Mouse (Mus musculus) embryonic stem cell, embryonic (primary cell): ENCODE results near the gene Tet1.

Source experiments
- CTCF ChIA-PET, 4 experiments: fragments of 300-600 bp in 2 of 4; fragments of 350-600 bp in 2 of 4; sonication (Branson Sonifier 250); formaldehyde crosslinking; loops; one replicate each; lab custom pipeline; 2022; ENCODE audit warnings: inconsistent platforms in 2 of 4; lab: Charles Lee
- POLR2A ChIA-PET, 4 experiments: fragments of 300-600 bp in 2 of 4; fragments of 350-600 bp in 2 of 4; sonication (Branson Sonifier 250); formaldehyde crosslinking; loops; one replicate each; lab custom pipeline; 2022; ENCODE audit warnings: antibody characterized with exemption in 4 of 4, inconsistent platforms in 1 of 4; lab: Charles Lee

The Tet1 gene

DNA sequence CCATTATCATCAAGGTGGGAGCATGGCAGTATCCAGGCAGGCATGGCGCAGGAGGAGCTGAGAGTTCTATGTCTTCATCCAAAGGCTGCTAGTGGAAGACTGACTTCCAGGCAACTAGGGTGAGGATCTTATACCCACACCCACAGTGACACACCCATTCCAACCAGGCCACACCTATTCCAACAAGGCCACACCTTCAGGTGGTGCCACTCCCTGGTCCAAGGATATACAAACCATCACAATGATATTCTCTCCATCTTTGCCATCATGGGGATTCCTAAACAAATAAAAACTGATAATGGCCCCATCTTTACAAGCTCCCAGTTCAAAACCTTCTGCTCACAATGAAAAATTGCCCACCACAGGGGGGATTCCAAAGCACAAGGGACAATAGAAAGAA is at the start of gene Tet1:
Tet1 (minus strand) TSS at position 101 of the 400 bp plus-strand sequence.
- ChIA-PET CTCF (interaction anchor here in 3 of 4 experiments (0.6 kb wide), 3 partner anchors 37 to 117 kb away, joined by 3 read pairs; no protein-coding TSS in a partner anchor), POLR2A (interaction anchor here in 2 of 4 experiments (0.7 to 35.0 kb wide), 5 partner anchors 15 to 636 kb away, joined by 3 to 842 read pairs (median 3); no protein-coding TSS in a partner anchor)

DNA sequence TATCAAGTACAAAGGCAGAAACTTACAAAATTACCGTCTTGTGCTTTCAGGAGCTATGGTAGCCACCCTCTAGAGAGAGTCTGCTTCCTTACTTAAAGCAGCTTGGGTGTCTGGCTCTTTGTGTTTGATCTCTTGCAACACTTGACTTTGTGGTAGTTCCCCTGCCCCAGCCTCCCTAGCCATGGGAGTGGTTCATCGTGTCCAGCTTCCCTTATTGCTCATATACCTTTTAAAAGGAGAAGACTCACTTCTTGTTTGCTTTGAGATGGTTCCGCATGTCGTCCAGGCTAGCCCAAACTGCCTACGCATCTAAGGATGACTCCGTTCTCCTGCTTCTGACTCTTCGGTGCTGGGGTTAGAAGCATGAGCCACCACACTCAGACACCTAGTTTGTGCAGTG is 39.8 kb upstream of the Tet1 start:
- POLR2A ChIA-PET: interaction anchor here in 2 of 4 experiments (0.6 to 3.2 kb wide), 8 partner anchors 17 to 65 kb away, joined by 3 to 10 read pairs (median 4); partner anchors contain the start of gene Rufy2 (in 1 of the 2)

DNA sequence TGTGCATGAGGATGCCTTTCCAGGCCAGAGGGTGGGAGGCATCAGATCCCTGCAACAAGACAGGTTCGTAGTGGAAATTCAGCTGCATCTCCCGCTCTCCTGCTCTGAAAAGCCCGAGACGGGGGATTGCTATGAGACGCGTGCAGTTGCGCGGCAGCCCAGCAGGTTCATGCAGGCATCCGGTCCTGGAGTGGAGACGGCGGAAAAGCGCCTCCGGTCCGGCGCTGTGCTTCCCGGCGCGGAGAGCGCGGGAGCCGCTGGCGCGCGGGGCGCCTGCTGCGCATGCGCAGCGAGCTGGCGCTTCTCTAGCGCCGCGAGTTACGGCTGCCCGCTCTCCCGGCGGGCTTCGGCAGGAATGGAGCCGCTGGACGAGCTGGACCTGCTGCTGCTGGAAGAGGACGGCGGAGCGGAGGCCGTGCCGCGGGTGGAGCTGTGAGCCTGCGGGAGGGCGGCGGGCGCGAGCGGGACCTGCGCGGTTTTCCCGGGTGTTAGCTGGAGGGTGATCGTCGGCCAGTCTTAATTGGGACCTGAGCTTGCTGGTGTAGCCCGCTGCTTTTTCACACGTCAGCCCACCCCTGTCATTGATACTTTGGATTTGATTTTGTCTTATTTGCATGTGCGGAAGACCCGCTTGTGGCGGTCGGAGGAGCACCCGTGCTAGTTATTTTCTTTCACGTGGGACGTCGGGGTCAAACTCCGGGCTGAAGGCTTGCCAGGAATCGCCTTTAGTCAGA is 38.1 kb upstream of the Tet1 start, which contains the start of gene Dna2:
Dna2 (plus strand) TSS at position 289 of the 734 bp plus-strand sequence.
- ChIA-PET POLR2A (interaction anchor here (0.5 to 3.2 kb wide), 35 partner anchors 9 to 465 kb away, joined by 3 to 10 read pairs (median 3); partner anchors contain the start of genes Ccar1 (in 1 of the 4), Hnrnph3 (in 1 of the 4), Pbld2 (in 1 of the 4) and Rufy2 (in 1 of the 4)), CTCF (interaction anchor here (0.5 to 1.7 kb wide), 13 partner anchors 12 to 1397 kb away, joined by 3 to 9 read pairs (median 3); partner anchors contain the start of gene Rufy2 (in 3 of the 4))

More for the DNA sequence above, 39.8 kb upstream of the Tet1 start:
- CTCF ChIA-PET: interaction anchor here in 2 of 4 experiments (0.6 to 1.1 kb wide), 4 partner anchors 31 to 48 kb away, joined by 3 to 6 read pairs (median 4); partner anchors contain the start of gene Rufy2 (in 2 of the 2)

DNA sequence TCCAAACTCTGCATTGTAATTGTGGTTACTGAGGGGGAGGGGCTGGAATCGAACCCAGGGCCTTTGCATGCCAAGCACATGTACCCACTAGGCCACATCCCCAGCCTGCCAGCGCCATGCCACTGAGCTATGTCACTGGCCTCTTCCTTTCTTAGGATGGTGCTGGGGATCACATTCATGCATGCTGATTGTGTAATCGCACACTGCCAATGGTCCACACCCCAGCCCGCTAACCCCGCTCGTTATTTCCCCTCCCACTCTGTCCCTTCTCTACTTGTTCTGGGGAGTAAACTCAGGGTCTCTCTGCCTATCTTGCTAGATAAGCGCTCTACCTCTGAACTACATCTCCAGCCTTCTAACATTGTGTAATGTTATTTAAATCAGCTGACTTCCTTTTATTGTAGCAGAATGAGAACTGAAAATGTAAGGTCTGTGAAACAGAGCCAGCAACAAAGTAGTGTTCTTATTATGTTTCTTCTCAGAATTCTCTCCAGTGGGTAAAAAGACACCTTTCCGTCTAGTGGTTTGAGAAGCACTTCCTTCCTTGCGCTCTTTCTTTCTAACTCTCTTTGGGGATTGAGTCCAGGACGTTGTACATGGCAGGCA is 36.3 kb upstream of the Tet1 start:
- ChIA-PET POLR2A (interaction anchor here in 1 of 4 experiments (1.1 kb wide), 1 partner anchor 51 kb away, joined by 3 read pairs; no protein-coding TSS in a partner anchor), CTCF (no interaction called here)

DNA sequence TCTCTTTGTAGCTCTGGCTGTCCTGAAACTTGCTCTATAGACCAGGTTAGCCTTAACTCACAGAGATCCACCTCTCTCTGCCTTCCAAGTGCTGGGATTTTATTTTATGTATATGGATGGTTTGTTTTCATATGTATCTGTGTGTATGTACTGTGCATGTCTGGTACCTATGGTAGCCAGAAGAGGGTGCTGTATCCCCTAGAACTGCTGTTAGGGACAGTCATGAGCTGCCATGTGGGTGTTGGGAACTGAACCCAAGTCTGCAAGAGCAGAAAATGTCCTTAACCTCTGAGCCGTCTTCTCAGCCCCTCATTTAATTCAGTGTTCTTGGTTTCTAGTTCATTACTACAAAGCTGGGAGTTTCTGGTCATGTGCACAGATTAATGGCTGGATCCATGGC is 23.6 kb upstream of the Tet1 start:
- CTCF ChIA-PET: interaction anchor here (0.6 to 1.8 kb wide), 8 partner anchors 10 to 134 kb away, joined by 3 to 5 read pairs (median 4); no protein-coding TSS in a partner anchor
- POLR2A ChIA-PET: interaction anchor here in 3 of 4 experiments (0.6 to 1.7 kb wide), 8 partner anchors 11 to 51 kb away, joined by 3 to 8 read pairs (median 3); partner anchors contain the start of genes Dna2 (in 1 of the 3) and Rufy2 (in 1 of the 3)

- CTCF ChIA-PET: interaction anchor here in 2 of 4 experiments (0.6 to 0.7 kb wide), 2 partner anchors 43 to 274 kb away, joined by 3 read pairs; no protein-coding TSS in a partner anchor
- POLR2A ChIA-PET: interaction anchor here in 1 of 4 experiments (0.8 kb wide), 1 partner anchor 208 kb away, joined by 3 read pairs; no protein-coding TSS in a partner anchor
These were observed 15.4 kb upstream of the Tet1 start for GRCm38 (mm10) chr10:62924096-62924635.

DNA sequence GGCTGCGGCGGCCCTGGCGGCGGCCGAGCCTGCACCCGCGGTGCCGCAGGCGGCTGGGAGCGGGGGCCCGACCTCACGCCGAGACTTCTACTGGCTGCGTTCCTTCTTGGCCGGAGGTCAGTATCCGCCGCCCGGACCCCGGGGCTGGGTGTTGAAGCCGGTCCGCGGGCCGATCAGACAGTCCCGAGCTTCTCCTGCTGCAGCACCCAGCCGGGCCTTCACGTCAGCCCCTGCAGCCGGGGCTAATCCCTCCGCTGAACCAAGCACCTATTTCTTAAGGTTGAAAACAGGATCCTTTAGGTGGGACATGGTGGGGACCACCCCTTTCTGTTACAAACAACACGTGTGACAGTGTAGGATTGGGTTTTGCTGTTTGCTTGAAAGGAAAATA is 12.0 kb upstream of the Tet1 start:
- CTCF ChIA-PET: interaction anchor here in 1 of 4 experiments (0.7 kb wide), 1 partner anchor 10 kb away, joined by 3 read pairs; no protein-coding TSS in a partner anchor
- POLR2A ChIA-PET: interaction anchor here in 3 of 4 experiments (0.6 to 2.1 kb wide), 12 partner anchors 14 to 437 kb away, joined by 3 to 8 read pairs (median 3); partner anchors contain the start of gene Dna2 (in 1 of the 3)

DNA sequence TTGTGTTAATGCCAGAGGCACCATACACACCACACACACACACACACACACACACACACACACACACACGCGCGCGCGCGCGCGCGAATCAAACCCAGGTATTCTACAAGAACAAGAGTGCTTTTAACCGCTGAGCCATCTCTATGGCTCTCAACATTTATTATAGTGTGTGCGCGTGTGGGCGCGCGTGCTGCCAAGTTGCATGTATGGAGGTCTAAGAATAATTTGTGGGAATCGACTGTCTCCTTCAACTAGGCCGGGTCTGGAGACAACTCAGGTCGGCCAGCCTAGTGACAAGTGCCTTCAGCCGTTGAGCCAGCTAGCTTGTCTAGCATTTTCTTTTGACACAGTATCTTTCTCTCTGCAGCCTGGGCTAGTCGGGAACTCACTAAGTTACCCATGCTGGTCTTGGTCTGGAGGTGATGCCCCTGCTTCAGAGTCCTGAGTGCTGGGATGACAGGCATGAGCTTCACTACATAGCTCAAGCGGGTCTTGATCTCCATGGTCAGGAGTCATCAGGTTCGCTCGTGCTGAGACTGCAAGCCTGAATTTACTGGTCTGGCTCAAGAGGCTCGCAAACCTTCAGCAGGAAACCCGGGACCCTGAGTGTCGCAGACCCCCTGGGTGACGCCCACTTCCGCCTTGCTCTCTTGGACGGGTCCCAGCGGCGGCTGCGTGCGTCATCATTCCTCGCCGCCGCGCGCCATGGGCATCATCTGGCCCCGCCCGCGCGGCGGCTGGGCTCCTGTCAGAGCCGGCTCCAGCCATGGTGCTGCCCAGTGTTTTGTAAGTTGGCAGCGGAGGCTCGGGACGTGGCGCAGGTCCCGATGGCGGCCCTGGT is 11.3 kb upstream of the Tet1 start, which contains the start of gene Slc25a16:
Slc25a16 (plus strand) TSS at position 709 of the 841 bp plus-strand sequence.
- ChIA-PET CTCF (interaction anchor here in 2 of 4 experiments (0.6 to 0.7 kb wide), 2 partner anchors 10 to 28 kb away, joined by 3 read pairs; no protein-coding TSS in a partner anchor), POLR2A (interaction anchor here in 3 of 4 experiments (0.6 to 2.1 kb wide), 16 partner anchors 13 to 436 kb away, joined by 3 to 8 read pairs (median 3); no protein-coding TSS in a partner anchor)

GRCm38 (mm10) chr10:62918985-62919384 is 10.2 kb upstream of the Tet1 start:
- CTCF ChIA-PET: interaction anchor here in 2 of 4 experiments (0.6 to 1.0 kb wide), 2 partner anchors 38 kb away, joined by 4 to 5 read pairs; no protein-coding TSS in a partner anchor

DNA sequence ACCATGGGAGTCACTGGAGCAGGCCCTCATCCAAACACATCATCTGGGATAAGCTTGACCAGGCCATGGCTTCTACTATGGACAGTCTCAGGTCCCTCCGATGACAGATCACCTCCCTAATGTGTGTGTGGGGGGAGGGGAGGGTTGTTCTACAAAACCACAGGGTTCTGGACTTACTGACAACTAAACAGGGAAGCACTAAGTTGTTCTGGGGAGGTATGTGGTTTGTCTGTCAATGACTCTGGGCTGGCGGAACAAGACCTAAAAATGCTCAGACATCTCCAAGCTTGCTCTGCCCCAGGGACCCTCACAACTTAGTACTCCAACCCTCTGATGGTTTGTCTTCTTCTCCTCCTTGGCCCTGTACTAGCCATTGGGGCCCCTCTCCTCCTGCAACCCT is 2.3 kb upstream of the Tet1 start:
- CTCF ChIA-PET: no interaction called here
- POLR2A ChIA-PET: interaction anchor here in 2 of 4 experiments (0.6 to 35.0 kb wide), 5 partner anchors 9 to 253 kb away, joined by 3 to 842 read pairs (median 8); no protein-coding TSS in a partner anchor

More at GRCm38 (mm10) chr10:62918985-62919384, 10.2 kb upstream of the Tet1 start:
- POLR2A ChIA-PET: interaction anchor here in 3 of 4 experiments (0.7 to 1.1 kb wide), 3 partner anchors 15 to 32 kb away, joined by 3 to 7 read pairs (median 4); no protein-coding TSS in a partner anchor

GRCm38 (mm10) chr10:62906336-62906735 is 2.5 kb downstream of the Tet1 start:
- POLR2A ChIA-PET: interaction anchor here (0.6 to 35.0 kb wide), 15 partner anchors 9 to 419 kb away, joined by 3 to 842 read pairs (median 4); partner anchors contain the start of genes Ccar1 (in 1 of the 4), Ddx50 (in 1 of the 4), Slc25a16 (in 1 of the 4) and Vps26a (in 1 of the 4)
- CTCF ChIA-PET: interaction anchor here in 2 of 4 experiments (1.0 to 1.4 kb wide), 2 partner anchors 9 kb away, joined by 3 read pairs; no protein-coding TSS in a partner anchor

DNA sequence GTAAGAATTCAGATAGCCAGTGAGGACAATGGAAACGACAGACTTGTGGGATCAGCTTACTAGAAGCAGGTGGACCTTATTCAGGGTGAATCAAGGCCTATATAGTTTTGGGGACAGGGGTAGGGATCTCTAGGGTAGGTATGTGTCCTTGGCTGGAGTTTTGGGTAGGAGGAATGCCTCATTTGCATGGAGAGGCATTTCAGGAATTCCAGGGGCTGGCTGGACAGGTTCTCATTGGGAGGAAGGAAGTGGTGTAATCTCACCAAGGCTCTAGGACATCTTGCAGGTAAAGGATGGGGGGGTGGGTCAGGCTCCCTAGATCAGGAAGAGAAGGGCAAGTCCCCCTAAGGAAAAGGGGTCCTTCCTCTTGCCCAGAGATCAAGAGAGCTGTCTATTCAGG is 6.0 kb downstream of the Tet1 start:
- POLR2A ChIA-PET: interaction anchor here (0.8 to 35.0 kb wide), 18 partner anchors 10 to 418 kb away, joined by 3 to 842 read pairs (median 9); partner anchors contain the start of genes Ccar1 (in 1 of the 4), Dna2 (in 1 of the 4), Herc4 (in 1 of the 4) and Hnrnph3 (in 1 of the 4)
- CTCF ChIA-PET: interaction anchor here in 3 of 4 experiments (0.6 to 1.0 kb wide), 3 partner anchors 11 to 77 kb away, joined by 3 to 6 read pairs (median 5); partner anchors contain the start of gene Rufy2 (in 1 of the 3)

GRCm38 (mm10) chr10:62901826-62902225 is 7.0 kb downstream of the Tet1 start:
- POLR2A ChIA-PET: interaction anchor here (0.6 to 35.0 kb wide), 33 partner anchors 9 to 1384 kb away, joined by 3 to 842 read pairs (median 5); partner anchors contain the start of genes Dna2 (in 2 of the 4), Hnrnph3 (in 2 of the 4), Pbld2 (in 2 of the 4) and Ccar1 (in 1 of the 4)
- CTCF ChIA-PET: interaction anchor here in 3 of 4 experiments (0.6 to 1.4 kb wide), 6 partner anchors 9 to 415 kb away, joined by 3 to 5 read pairs (median 4); partner anchors contain the start of genes Rufy2 (in 1 of the 3) and Vps26a (in 1 of the 3)

DNA sequence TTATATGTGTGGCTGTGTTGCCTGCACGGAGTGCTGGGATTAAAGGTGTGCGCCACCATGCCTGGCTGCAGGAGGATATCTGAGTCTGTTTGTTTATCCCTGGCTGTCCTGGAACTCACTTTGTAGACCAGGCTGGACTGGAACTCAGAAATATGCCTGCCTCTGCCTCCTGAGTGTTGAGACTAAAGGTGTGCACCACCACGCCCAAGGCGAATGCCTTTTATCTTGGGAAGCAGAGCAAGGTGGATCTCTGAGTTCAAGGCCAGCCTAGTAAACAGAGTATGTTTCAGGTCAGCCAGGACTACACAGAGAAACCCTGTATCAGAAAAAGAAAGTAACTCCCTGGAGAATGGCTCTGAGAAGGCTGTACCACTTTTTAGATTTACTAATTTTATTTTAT is 8.7 kb downstream of the Tet1 start:
- CTCF ChIA-PET: interaction anchor here in 1 of 4 experiments (1.2 kb wide), 1 partner anchor 12 kb away, joined by 4 read pairs; no protein-coding TSS in a partner anchor
- POLR2A ChIA-PET: interaction anchor here in 3 of 4 experiments (1.0 to 35.0 kb wide), 7 partner anchors 8 to 82 kb away, joined by 3 to 842 read pairs (median 48); partner anchors contain the start of gene Slc25a16 (in 1 of the 3)

DNA sequence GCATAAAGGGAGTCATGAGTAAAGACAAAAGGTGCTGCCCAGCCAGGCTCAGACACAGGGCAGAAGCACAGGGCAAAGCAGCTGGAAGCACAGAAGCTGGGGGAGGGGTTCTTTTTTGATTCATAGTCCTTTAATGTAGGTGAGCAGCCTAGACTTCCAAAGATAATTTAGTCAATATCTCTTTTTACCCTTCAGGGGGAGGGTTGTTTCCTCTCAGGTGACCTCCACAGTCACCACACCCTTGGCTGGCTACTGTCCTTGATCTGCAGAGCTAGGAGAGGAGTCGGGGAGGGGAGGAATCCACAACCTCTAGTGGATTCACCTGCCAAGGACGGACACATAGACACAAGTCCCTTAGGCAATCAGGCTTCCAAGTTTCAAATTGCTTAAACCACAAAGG is 10.7 kb downstream of the Tet1 start:
- CTCF ChIA-PET: interaction anchor here in 2 of 4 experiments (0.6 to 1.5 kb wide), 3 partner anchors 8 to 18 kb away, joined by 3 read pairs; no protein-coding TSS in a partner anchor
- POLR2A ChIA-PET: interaction anchor here (0.8 to 35.0 kb wide), 19 partner anchors 9 to 421 kb away, joined by 3 to 842 read pairs (median 6); partner anchors contain the start of genes Ccar1 (in 1 of the 4), Dna2 (in 1 of the 4) and Slc25a16 (in 1 of the 4)
